Mouse (Mus musculus) thymus, postnatal 10 days (tissue): Measurements from ENCODE around the gene Dpp7.

ENCODE experiments used
- DNase-seq, 2 experiments: peaks; one replicate each; pipeline ENCODE4 v3.0.0; 2021; ENCODE audit warnings: low spot score in 2 of 2

Gene Dpp7

DNA sequence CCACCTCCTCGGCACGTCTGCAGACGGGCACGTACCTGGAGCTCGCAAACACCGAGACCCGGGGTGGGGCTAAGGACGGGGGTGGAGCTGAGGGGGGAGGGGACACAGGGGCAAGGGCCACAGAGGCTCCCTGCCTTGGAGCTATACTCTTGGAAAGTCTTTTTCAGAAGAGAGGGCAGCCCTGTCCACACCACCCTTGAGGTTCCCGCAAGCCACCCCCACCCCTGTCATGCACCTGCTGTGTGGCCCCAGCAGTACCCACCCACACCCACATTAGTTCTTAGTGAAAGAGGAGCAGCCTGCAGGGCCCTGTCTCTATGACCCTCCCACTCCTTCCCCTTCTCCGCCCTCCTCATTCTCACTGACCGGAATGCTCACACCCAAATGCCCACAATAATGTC lies 44.7 kb downstream of the Dpp7 start:
- no peak for DNase-seq

DNA sequence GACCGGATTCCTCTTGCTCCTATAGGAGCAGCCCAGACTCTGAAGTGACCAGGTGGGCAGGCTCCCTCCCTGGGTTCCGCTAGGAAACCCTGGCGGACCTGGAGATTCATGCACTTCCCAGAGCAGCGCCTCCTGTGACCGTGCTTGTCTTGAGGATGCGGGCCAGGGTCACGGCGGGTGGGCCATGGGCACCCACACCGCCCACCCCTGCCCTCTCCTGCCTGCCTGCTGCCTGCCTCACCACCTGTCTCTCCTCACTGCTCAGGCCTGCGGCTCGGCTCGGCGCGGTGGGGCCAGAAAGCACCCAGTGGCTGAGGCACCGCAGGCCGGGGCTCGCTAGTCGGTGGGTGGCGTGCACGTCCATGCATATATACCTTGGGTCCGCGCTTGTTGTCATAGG lies 45.2 kb downstream of the Dpp7 start:
- DNase-seq, result no peak

DNA sequence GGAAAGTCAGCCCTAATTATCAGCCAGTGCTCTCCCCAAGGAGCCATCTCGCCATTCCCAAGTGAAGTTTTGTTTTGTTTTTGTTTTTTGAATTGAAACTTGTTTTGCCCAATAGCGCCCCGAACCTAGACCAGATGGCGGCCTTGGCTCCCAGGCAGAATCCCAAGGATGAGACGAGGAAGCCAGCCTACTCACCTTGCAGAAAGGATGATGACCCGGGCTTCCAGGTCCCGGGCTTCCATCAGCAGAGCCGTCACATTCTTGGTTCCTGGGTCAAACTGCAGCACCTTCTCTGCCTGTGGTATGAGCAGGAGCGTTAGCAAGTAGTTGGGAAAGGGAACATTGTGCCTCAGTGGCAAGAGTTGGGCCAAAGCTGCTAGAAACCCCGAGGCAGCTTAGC lies 46.0 kb downstream of the Dpp7 start:
- no peak for DNase-seq

GRCm38 (mm10) chr2:25305587-25306359 lies 50.4 kb downstream of the Dpp7 start:
- no peak for DNase-seq

GRCm38 (mm10) chr2:25304657-25305541 lies 51.3 kb downstream of the Dpp7 start:
- no peak for DNase-seq

- DNase-seq, result no peak
These were observed 52.1 kb downstream of the Dpp7 start for GRCm38 (mm10) chr2:25303931-25304656.

DNA sequence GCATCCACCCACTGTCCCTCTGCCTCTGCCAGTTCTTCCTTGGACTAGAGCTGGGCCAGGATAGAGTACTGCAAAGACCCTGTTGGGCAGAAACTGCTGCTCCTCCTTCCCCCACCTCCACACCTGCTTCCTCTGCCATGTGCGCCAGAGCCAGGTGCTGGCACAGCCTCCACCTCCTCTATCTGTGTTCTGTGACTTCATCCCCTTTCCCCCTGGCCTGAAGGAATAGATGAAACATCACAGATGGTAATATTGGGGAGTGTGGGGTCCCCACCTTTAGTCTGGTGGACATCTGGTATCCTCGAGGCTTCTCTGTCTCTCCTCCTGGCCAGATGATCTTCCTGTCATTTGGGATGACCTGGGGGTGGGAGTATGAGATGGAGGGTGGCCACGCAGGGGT lies 52.7 kb downstream of the Dpp7 start:
- DNase-seq, result no peak
